Mouse (Mus musculus) thymus, adult 2 months (tissue): ENCODE results near the gene Rgs6. TPM values are rescaled to one million over a fixed set of nuclear protein-coding genes. Genes with fewer than 3 reads are reported as not detected.

ENCODE experiments used
- DNase-seq: peaks from one replicate; pipeline ENCODE4 v3.0.0; 2021
- H3K27ac ChIP-seq: fragments of 200-500 bp; 2 replicates; pipeline ENCODE4 v1.5.1; 2012; ENCODE audit warnings: low read length, control low read depth; ENCODE audit not compliant: control insufficient read depth, insufficient read depth
- H3K27me3 ChIP-seq: fragments of 200-500 bp; 2 replicates; pipeline ENCODE4 v1.6.1; 2012; ENCODE audit warnings: mild to moderate bottlenecking, low read length, moderate library complexity, mixed read lengths; ENCODE audit not compliant: control insufficient read depth, insufficient read depth
- H3K36me3 ChIP-seq: fragments of 200-500 bp; 2 replicates; pipeline ENCODE4 v1.6.1; 2012; ENCODE audit warnings: mild to moderate bottlenecking, low read length, moderate library complexity; ENCODE audit not compliant: control insufficient read depth, insufficient read depth
- H3K4me1 ChIP-seq: fragments of 200-500 bp; replicated peaks from 2 replicates; pipeline ENCODE4 v1.6.1; 2012; ENCODE audit warnings: low read length; ENCODE audit not compliant: control insufficient read depth, insufficient read depth
- H3K4me3 ChIP-seq: fragments of 200-500 bp; 2 replicates; pipeline ENCODE4 v1.5.1; 2012; ENCODE audit warnings: mild to moderate bottlenecking, low read length, control low read depth, moderate library complexity; ENCODE audit not compliant: control insufficient read depth, insufficient read depth
- CTCF ChIP-seq: fragments of 200-500 bp; IDR thresholded peaks from 2 replicates; pipeline ENCODE4 v1.5.1; 2012; ENCODE audit warnings: mild to moderate bottlenecking, control low read depth, low read length, moderate library complexity, borderline replicate concordance; ENCODE audit not compliant: control insufficient read depth, poor library complexity, insufficient read depth; ENCODE audit errors: extremely low read depth
- POLR2A ChIP-seq: fragments of 200-500 bp; IDR thresholded peaks from 2 replicates; pipeline ENCODE4 v1.6.1; 2012; ENCODE audit warnings: mild to moderate bottlenecking, low read length, control low read depth, moderate library complexity; ENCODE audit not compliant: control insufficient read depth, poor library complexity, insufficient read depth; ENCODE audit errors: extremely low read depth
- WGBS: fragments of 180-500 bp; shearing (Covaris S2); methylation state at CpG from one replicate; pipeline ENCODE4 v1.1.7; 2018; 5-methylcytosine and 5-hydroxymethylcytosine counted together
- polyA plus RNA-seq: library from polyadenylated mRNA; depleted of rRNA; stranded (reverse); fragments of >200 nt; gene quantifications from 2 replicates; pipeline ENCODE4 v1.2.3, GENCODE M21; 2012

Gene Rgs6
- polyA plus RNA-seq, 1 experiment = 0.46 TPM

- Histone ChIP-seq H3K36me3 (no peaks in the 10 kb centered on the region), H3K27me3 (no peaks in the 10 kb centered on the region)
- DNase-seq = no peak
Measured at GRCm38 (mm10) chr12:82972661-82973060, 384.6 kb downstream of the Rgs6 start.

GRCm38 (mm10) chr12:82973771-82974170 is 385.7 kb downstream of the Rgs6 start:
- Histone ChIP-seq H3K36me3 (no peaks in the 10 kb centered on the region), H3K27me3 (no peaks in the 10 kb centered on the region), H3K4me1 (no peaks in the 10 kb centered on the region), H3K27ac (no peak overlapping the region), H3K4me3 (no peak overlapping the region)
- no peak for DNase-seq
- 99% methylated on average over 3 of the region's 3 CpGs for WGBS
- TF ChIP-seq POLR2A = no peak
- no peak for TF ChIP-seq CTCF

More at GRCm38 (mm10) chr12:82972661-82973060, 384.6 kb downstream of the Rgs6 start:
- TF ChIP-seq POLR2A (no peak), CTCF (no peak)
- Histone ChIP-seq H3K4me3 (no peak overlapping the region), H3K27ac (no peak overlapping the region), H3K4me1 (no peaks in the 10 kb centered on the region)

DNA sequence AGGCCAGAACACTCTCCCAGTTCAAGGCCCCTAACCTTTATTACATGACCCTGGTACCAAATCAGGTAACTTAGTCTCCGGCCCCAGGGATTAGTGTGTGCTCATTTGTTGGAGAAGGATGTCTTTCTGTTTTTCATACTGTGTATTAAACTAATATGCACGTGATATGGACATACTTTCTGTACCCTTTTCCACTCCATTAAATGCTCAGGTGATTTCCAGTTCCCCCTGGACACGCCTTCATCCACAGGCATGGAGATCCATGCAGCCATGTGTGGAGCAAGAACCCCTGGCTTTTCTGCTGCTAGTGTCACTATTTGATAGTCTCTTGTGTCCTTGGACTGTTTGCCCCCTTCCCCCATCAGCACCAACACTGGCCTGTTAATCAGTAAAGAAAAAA is 390.2 kb downstream of the Rgs6 start:
- TF ChIP-seq CTCF = no peak
- TF ChIP-seq POLR2A = no peak
- Histone ChIP-seq H3K36me3 (no peaks in the 10 kb centered on the region), H3K27me3 (no peaks in the 10 kb centered on the region), H3K4me1 (no peaks in the 10 kb centered on the region), H3K4me3 (no peak overlapping the region), H3K27ac (no peak overlapping the region)
- no peak for DNase-seq
- WGBS = 94% methylated on average over 3 of the region's 3 CpGs

DNA sequence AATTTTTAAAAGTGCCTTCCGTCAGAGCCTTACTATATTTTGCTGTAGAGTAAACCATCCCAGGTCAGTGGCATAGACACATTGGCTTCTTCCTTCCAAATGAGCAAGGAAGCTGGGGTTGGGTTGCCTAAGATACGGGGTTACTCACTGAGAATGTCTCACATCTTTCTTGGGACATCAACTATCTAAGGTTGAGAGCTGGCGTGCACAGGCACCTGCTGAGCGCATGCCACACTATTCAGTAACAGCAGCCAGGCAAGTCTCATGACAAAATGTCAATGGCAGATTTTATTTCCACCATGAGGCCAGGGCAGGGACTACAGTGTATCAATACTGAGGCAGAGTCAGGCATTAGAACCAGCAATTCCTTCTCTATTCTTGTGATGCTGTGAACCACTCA is 394.6 kb downstream of the Rgs6 start:
- H3K27me3 ChIP-seq = no peaks in the 10 kb centered on the region
- no peak overlapping the region for H3K4me3 ChIP-seq
- no peak overlapping the region for H3K27ac ChIP-seq
- no peak for DNase-seq
- H3K4me1 ChIP-seq = no peaks in the 10 kb centered on the region
- WGBS = 95% methylated on average over 4 of the region's 4 CpGs
- no peaks in the 10 kb centered on the region for H3K36me3 ChIP-seq
- no peak for TF ChIP-seq POLR2A
- no peak for TF ChIP-seq CTCF

GRCm38 (mm10) chr12:82985300-82985699 is 397.2 kb downstream of the Rgs6 start:
- no peak overlapping the region for H3K27ac ChIP-seq
- H3K36me3 ChIP-seq = no peaks in the 10 kb centered on the region
- no peak for DNase-seq
- 92% methylated on average over 8 of the region's 8 CpGs for WGBS
- H3K4me3 ChIP-seq = no peak overlapping the region
- no peaks in the 10 kb centered on the region for H3K27me3 ChIP-seq
- H3K4me1 ChIP-seq = no peaks in the 10 kb centered on the region
- TF ChIP-seq CTCF (no peak), POLR2A (no peak)

DNA sequence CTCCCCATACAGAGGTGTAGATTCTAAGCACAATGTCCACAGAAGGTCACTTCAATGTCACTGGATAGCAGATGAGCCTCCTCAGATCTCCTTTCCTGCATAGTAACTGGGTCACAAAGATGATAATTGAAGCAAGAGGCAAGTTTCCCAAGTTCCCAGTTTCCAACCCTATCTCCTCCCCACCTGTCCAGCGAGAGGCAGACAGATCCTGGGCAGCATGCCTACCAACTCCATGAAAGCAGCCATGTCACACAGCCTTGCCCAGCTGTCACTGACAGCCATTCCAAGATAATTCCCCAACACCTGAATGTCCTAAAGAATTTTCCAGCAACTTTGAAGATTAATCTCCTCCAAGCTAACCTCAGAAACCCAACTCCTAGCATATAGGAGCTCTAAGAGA is 399.6 kb downstream of the Rgs6 start:
- DNase-seq = no peak
- no peaks in the 10 kb centered on the region for H3K27me3 ChIP-seq

DNA sequence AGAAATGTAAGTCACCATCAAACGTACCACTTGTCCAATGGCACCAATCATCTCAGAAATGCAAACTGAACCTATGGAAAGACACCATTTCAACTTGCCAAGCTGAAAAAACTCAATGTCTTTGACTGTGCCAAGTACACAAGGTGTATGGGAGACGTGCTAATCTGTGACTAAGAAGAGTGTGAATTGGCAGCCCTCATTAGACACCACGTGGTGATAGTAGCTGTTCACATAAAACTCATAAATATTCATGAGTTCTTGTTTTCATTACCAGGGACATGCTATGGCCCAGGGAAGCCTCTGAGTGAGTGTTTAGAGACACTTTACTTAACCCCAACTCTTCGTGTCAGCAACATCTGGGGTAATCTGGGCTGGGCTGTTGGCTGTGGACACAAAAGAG is 405.8 kb downstream of the Rgs6 start:
- WGBS = 73% methylated on average over 4 of the region's 4 CpGs
- Histone ChIP-seq H3K36me3 (no peaks in the 10 kb centered on the region), H3K4me1 (no peaks in the 10 kb centered on the region), H3K4me3 (no peak overlapping the region), H3K27me3 (no peaks in the 10 kb centered on the region), H3K27ac (no peak overlapping the region)
- no peak for TF ChIP-seq CTCF
- no peak for TF ChIP-seq POLR2A
- DNase-seq = no peak

More for the DNA sequence above, 399.6 kb downstream of the Rgs6 start:
- Histone ChIP-seq H3K4me1 (no peaks in the 10 kb centered on the region), H3K36me3 (no peaks in the 10 kb centered on the region), H3K27ac (no peak overlapping the region), H3K4me3 (no peak overlapping the region)
- TF ChIP-seq POLR2A = no peak
- no peak for TF ChIP-seq CTCF
- WGBS = 87% methylated on average over 1 of the region's 1 CpGs
